Mouse (Mus musculus) olfactory bulb, adult 2 months (tissue): Measurements from ENCODE around the gene Ldb1. TPM values are rescaled to one million over a fixed set of nuclear protein-coding genes. Genes with fewer than 3 reads are reported as not detected.

Experiments used
- H3K27ac ChIP-seq: fragments of 200-500 bp; 2 replicates; pipeline ENCODE4 v1.5.1; 2012; ENCODE audit warnings: low read depth, low read length; ENCODE audit not compliant: insufficient read depth
- H3K4me1 ChIP-seq: fragments of 200-500 bp; 2 replicates; pipeline ENCODE4 v1.6.1; 2012; ENCODE audit warnings: low read length; ENCODE audit not compliant: control insufficient read depth, insufficient read depth
- H3K4me3 ChIP-seq: fragments of 200-500 bp; 2 replicates; pipeline ENCODE4 v1.5.1; 2012; ENCODE audit warnings: mild to moderate bottlenecking, low read depth, low read length, moderate library complexity; ENCODE audit not compliant: insufficient read depth
- CTCF ChIP-seq: fragments of 200-500 bp; IDR thresholded peaks from 2 replicates; pipeline ENCODE4 v1.5.1; 2012; ENCODE audit warnings: low read depth, mild to moderate bottlenecking, low read length, moderate library complexity; ENCODE audit not compliant: insufficient read depth
- POLR2A ChIP-seq: fragments of 200-500 bp; IDR thresholded peaks from 2 replicates; pipeline ENCODE4 v1.6.1; 2012; ENCODE audit warnings: mild to moderate bottlenecking, low read depth, low read length, moderate library complexity; ENCODE audit not compliant: insufficient read depth
- WGBS: fragments of 180-500 bp; shearing (Covaris S2); methylation state at CpG from one replicate; pipeline ENCODE4 v1.1.7; 2018; 5-methylcytosine and 5-hydroxymethylcytosine counted together
- polyA plus RNA-seq: library from polyadenylated mRNA; stranded (reverse); fragments of >200 nt; gene quantifications from 2 replicates; pipeline ENCODE4 v1.2.4, GENCODE M21; 2012; ENCODE audit warnings: low replicate concordance; ENCODE audit not compliant: missing spikeins, insufficient read depth, insufficient read length

Gene Ldb1
- polyA plus RNA-seq: 245 TPM in 1 of 2 replicates, not detected in the other

DNA sequence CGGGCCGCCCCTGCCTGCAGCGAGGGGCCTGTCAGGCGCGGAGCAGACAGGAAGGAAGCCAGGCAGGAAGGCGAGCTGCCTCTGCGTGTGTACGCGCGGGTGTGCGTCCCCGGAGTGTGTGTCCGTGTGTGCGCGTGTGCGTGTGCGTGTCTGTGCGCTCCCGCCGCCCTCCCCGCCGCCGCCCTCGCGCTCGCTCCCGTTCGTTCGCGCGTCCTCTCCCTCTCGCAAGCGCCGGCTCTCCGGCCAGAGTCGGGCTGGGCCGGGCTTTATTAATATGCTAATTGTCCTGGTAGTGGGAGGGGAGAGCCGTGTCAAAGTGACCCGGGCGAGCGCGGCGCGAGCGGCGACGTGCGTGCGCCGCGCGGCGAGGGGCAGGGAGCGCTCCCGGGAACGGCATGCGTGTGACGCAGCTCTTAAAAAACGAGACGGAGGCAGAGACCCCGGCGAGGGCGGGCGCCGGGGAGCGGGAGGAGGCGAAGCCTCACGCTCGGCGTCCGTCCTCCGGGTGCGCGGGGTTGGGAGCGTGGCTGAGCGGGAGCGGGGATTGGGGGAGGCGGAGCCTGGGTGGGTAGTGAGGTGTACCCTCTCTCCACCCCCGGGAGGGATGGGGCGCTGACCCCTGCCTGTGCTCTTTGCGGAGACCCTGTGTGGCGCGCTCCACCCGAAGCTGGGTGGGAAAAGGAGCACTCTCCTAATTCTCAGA is at the start of gene Ldb1:
TSS of gene Ldb1 (minus strand) at position 222 of the 703 bp plus-strand sequence.
- peak; percentile 78 for TF ChIP-seq POLR2A
- TF ChIP-seq CTCF: no peak
- WGBS: 1% methylated on average over 82 of the region's 84 CpGs
- peak within 1 kb of the TSS; percentile 99 for H3K27ac ChIP-seq
- H3K4me3 ChIP-seq: peak within 1 kb of the TSS; percentile 98
- H3K4me1 ChIP-seq: peaks cover 35% of the 10 kb centered on the region

DNA sequence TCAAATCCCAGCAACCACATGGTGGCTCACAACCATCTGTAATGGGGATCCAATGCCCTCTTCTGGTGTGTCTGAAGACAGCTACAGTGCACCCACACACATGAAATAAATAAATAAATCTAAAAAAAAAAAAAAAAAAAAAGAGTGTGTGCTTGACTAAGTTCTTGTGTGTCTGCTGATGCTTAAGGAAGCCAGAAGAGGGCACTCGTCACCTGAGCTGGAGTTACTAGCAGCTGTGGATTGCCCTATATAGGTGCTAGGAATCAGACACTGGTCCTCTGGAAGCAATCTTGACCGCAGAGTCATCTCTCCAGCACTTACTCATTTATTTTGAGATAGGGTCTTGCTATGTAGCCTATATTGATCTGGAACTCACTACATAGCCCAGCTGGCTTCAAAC is 49.1 kb upstream of the Ldb1 start:
- H3K27ac ChIP-seq: no peak overlapping the region
- no peaks in the 10 kb centered on the region for H3K4me1 ChIP-seq
- WGBS: 97% methylated on average over 2 of the region's 2 CpGs
- TF ChIP-seq CTCF (no peak), POLR2A (no peak)
- no peak overlapping the region for H3K4me3 ChIP-seq

DNA sequence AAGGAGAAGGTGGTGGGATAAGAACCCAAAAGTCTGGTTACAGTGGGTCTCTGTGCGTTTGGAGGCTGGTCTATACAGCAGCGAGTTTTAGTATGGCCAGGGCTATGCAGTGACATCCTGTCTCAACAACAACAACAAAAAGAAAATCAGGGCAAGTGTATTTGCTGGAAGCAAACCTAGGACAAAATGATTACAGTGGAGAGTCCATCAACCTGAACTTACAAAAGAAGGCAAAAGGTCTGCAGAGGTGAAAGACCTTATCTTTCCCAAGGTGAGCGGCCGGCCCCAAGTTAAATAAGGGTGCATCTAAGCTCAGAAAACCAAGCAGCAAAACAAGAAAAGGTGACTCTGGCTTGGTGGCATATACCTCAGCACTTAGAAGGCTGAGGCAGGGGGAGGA is 46.6 kb upstream of the Ldb1 start:
- TF ChIP-seq POLR2A (no peak), CTCF (no peak)
- Histone ChIP-seq H3K27ac (no peak overlapping the region), H3K4me3 (no peak overlapping the region), H3K4me1 (no peaks in the 10 kb centered on the region)
- 87% methylated on average over 4 of the region's 4 CpGs for WGBS

DNA sequence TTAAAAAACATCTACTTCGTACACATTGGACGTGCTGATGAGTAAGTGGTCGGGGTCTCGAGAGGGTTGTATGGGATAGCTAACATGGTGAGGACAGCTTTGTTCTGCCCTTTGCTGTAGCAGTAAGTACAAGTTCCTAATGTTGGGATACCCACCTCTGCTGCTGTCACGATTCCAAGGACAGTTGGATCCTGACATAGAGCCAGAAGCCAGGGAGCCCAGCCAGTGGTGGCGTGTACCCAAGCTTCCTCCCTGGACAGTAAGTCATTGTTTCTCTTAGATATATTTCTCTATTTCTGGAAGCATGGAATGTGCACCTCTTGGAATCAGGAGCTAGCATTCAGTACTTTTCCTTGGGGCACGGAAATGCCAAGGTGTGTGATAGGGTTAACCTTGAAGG is 42.9 kb upstream of the Ldb1 start:
- Histone ChIP-seq H3K4me1 (no peaks in the 10 kb centered on the region), H3K4me3 (no peak overlapping the region), H3K27ac (no peak overlapping the region)
- TF ChIP-seq POLR2A (no peak), CTCF (no peak)
- WGBS: 66% methylated on average over 7 of the region's 7 CpGs

DNA sequence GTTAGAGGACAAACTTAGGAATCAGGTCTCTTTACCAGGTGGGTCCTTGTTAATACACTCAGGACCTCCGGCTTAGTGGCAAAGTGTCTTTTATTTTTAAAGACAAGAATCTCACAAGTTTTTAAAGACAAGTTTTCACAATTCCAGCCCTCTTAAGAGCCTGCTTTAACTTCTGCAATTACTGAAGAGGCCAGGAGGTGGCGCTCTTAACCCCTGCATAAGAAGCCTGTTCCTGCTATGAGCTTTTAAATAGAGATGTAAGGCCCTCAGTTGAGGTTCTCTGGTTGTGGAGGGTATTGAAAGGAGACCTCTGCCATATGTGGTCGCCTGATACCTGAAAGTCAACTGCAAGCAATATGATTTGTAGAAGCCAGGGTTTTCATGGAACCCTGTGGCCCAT is 41.3 kb upstream of the Ldb1 start:
- no peaks in the 10 kb centered on the region for H3K4me1 ChIP-seq
- 48% methylated on average over 3 of the region's 3 CpGs for WGBS
- H3K4me3 ChIP-seq: no peak overlapping the region

DNA sequence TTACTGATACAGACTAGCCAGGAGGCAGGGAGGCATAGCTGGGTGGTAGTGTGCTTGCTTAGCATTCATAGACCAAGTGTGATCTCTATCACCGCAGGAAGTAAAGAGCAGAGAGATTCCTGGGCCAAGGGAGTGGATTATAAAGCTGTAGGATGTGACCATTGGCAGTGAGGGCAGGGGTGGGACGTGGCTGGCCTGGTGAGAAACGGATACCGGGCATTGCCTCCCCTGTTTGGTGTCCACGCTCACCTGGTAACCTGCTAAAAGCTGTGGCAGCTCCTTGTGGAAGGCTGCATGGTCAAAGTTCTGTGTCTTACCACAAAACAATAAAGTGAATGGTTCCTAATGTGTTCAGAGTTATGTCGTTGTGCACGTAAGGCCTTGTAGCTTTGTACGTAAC is 40.2 kb upstream of the Ldb1 start:
- Histone ChIP-seq H3K4me1 (no peaks in the 10 kb centered on the region), H3K4me3 (no peak overlapping the region), H3K27ac (no peak overlapping the region)
- TF ChIP-seq CTCF (no peak), POLR2A (no peak)
- WGBS: 97% methylated on average over 8 of the region's 8 CpGs

More for the DNA sequence above, 41.3 kb upstream of the Ldb1 start:
- TF ChIP-seq CTCF: no peak
- no peak for TF ChIP-seq POLR2A
- no peak overlapping the region for H3K27ac ChIP-seq

DNA sequence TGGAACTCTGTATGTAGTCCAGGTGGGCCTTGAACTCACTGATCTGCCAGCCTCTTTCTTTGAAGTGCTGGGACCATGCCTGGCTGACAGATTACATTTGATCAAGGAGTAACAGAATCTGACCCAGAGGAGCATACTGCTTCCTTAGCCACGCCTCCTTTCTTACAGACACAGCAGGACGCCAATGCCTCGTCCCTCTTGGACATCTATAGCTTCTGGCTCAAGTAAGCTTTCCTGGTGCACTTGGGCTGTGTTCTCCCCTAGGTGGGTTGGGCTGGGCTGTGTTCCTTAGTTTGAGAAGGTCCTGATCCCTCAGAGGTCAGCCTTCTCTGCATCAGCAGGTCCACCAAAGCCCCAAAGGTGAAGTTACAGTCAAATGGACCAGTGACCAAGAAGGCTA is 33.5 kb upstream of the Ldb1 start:
- Histone ChIP-seq H3K27ac (no peak overlapping the region), H3K4me3 (no peak overlapping the region), H3K4me1 (peaks cover 3% of the 10 kb centered on the region; the same call in 1 of the 2 replicates)
- 54% methylated on average over 3 of the region's 3 CpGs for WGBS
- no peak for TF ChIP-seq POLR2A
- no peak for TF ChIP-seq CTCF

DNA sequence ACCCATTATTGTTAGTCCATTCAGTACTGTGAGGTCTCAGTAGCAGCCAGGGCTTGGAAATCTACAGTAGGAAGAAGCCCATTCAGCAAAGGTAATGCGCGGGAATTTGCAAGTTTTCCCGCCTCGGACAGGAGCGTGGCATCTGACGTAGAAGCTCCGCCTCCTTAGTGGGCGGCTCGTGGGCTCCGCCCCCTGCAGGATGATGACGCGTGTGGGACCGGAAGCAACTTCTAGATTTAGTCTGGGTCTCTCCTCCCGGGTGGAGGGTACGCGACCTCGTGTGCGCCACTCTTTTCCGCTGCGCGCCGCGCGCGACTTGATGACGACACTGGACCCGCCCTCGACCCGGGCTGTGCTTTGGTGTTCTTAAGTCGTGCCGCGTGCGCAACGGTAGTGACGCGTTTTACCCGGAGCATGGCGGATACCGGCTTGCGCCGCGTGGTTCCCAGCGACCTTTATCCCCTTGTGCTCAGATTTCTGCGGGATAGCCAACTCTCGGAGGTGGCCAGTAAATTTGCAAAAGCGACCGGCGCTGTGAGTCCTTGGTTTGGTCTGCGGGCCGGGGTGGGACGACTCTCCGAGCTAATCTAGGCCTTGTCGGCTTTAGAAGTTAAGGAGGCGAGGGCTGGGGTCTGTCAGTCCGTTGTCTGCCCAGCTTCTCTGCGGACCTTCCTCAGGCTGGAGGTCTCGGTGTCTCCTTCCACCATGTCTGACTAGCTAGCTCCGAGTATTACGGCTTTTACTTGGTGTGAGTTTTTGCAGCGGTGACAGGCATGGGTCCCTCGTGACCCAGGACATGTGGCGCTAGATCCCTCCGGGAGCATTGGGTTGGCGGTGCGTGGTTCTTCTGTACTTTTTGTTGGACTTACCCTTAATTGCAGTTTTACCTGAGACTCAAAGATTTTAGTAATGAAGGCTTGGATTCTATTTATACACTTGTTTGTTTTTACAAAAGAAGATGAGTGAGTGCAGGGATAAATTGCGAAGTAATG is 30.9 kb upstream of the Ldb1 start, which contains the start of gene Nolc1:
TSS of gene Nolc1 (plus strand) at position 248 of the 992 bp plus-strand sequence.
- Histone ChIP-seq H3K4me1 (peaks cover 3% of the 10 kb centered on the region; the same call in 1 of the 2 replicates), H3K27ac (no peak within 1 kb of the TSS; the same call in 1 of the 2 replicates), H3K4me3 (peak within 1 kb of the TSS; percentile 77)
- TF ChIP-seq POLR2A (peak; percentile 58; the same call in 1 of the 2 replicates), CTCF (no peak)
- WGBS: under 1% methylated on average over 66 of the region's 66 CpGs

DNA sequence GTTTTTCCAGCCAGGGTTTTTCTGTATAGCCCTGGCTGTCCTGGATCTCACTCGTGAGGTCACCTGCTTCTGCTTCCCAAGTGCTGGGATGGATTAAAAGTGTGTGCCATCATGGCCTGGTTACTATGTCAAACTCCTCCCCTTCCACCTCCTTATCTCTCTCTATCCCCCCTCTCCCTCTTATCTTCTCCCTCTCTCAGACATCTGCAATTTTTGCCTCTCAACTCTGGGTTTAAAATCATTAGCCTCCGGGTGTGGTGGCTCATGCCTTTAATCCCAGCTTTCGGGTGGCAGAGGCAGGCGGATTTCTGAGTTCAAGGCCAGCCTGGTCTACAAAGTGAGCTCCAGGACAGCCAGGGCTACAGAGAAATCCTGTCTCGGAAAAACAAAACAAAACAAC is 29.3 kb upstream of the Ldb1 start:
- Histone ChIP-seq H3K27ac (no peak overlapping the region), H3K4me3 (no peak overlapping the region), H3K4me1 (peaks cover 3% of the 10 kb centered on the region; the same call in 1 of the 2 replicates)
- TF ChIP-seq POLR2A (no peak), CTCF (no peak)
- whole genome bisulfite sequencing: 95% methylated on average over 5 of the region's 5 CpGs
